Mouse (Mus musculus) liver, adult 2 months (tissue): ENCODE data around the gene Cbx8. TPM values are rescaled to one million over a fixed set of nuclear protein-coding genes. Genes with fewer than 3 reads are reported as not detected.
A peak's percentile ranks its signal among the peaks of the same experiment; 100 is the strongest.

ENCODE experiments used
- DNase-seq: peaks from one replicate; pipeline ENCODE4 v3.0.0-alpha.2; 2011; ENCODE audit warnings: low read depth, low spot score; ENCODE audit errors: extremely low read depth
- H3K27ac ChIP-seq: fragments of 200-500 bp; replicated peaks from 2 replicates; pipeline ENCODE4 v1.5.1; 2012; ENCODE audit warnings: low read depth, mild to moderate bottlenecking, control low read depth, inconsistent platforms, low read length; ENCODE audit not compliant: insufficient read depth
- H3K27me3 ChIP-seq: fragments of 200-500 bp; 2 replicates; pipeline ENCODE4 v1.6.1; 2012; ENCODE audit warnings: mild to moderate bottlenecking, moderate library complexity, low read length, inconsistent platforms; ENCODE audit not compliant: control insufficient read depth, insufficient read depth
- H3K36me3 ChIP-seq: fragments of 200-500 bp; 2 replicates; pipeline ENCODE4 v1.6.1; 2012; ENCODE audit warnings: low read length, inconsistent platforms; ENCODE audit not compliant: control insufficient read depth, insufficient read depth
- H3K4me1 ChIP-seq: fragments of 200-500 bp; 2 replicates; pipeline ENCODE4 v1.6.1; 2011; ENCODE audit warnings: low read length; ENCODE audit not compliant: control insufficient read depth, insufficient read depth
- H3K4me3 ChIP-seq: fragments of 200-500 bp; 2 replicates; pipeline ENCODE4 v1.5.1; 2011; ENCODE audit warnings: low read depth, mild to moderate bottlenecking, control low read depth, low read length, moderate library complexity; ENCODE audit not compliant: insufficient read depth
- H3K79me2 ChIP-seq: fragments of 200-500 bp; 2 replicates; pipeline ENCODE4 v1.6.1; 2012; ENCODE audit warnings: inconsistent platforms, mild to moderate bottlenecking, low read length, moderate library complexity; ENCODE audit not compliant: control insufficient read depth, insufficient read depth
- H3K9ac ChIP-seq: fragments of 200-500 bp; 2 replicates; pipeline ENCODE4 v1.6.1; 2012; ENCODE audit warnings: low read depth, mild to moderate bottlenecking, control low read depth, inconsistent platforms, low read length
- CTCF ChIP-seq: fragments of 200-500 bp; IDR thresholded peaks from 2 replicates; pipeline ENCODE4 v1.5.1; 2011; ENCODE audit warnings: low read depth, low read length, control low read depth
- POLR2A ChIP-seq: fragments of 200-500 bp; IDR thresholded peaks from 2 replicates; pipeline ENCODE4 v1.6.1; 2011; ENCODE audit warnings: low read length, control low read depth; ENCODE audit not compliant: insufficient read depth; ENCODE audit errors: extremely low read depth
- WGBS: fragments of 180-500 bp; shearing (Covaris S2); methylation state at CpG from one replicate; pipeline ENCODE4 v1.1.7; 2018; 5-methylcytosine and 5-hydroxymethylcytosine counted together
- polyA plus RNA-seq: library from polyadenylated mRNA; depleted of rRNA; stranded (reverse); fragments of >200 nt; gene quantifications from 2 replicates; pipeline ENCODE4 v1.2.3, GENCODE M21; 2012
- total RNA-seq: library from RNA; depleted of rRNA; stranded (reverse); fragments of >200 nt; gene quantifications from 2 replicates; pipeline ENCODE4 v1.2.3, GENCODE M21; 2014

Gene Cbx8
- total and polyA plus RNA-seq, 2 experiments = 1.7 to 5.1 TPM

GRCm38 (mm10) chr11:119007461-119008456 lies 33.0 kb downstream of the Cbx8 start:
- TF ChIP-seq CTCF (no peak), POLR2A (no peak)
- H3K4me3 ChIP-seq = peak overlapping the region; percentile 50; the same call in 1 of the 2 replicates
- no peak overlapping the region for H3K27ac ChIP-seq
- 0 out of 2 replicates have a peak overlapping the region, but pooled peaks have one; percentile 3 for H3K9ac ChIP-seq
- WGBS = 24% methylated on average over 21 of the region's 21 CpGs
- peak; percentile 29 for DNase-seq
- no peaks in the 10 kb centered on the region for H3K4me1 ChIP-seq
- no peaks in the 10 kb centered on the region for H3K79me2 ChIP-seq
- H3K27me3 ChIP-seq = no peaks in the 10 kb centered on the region
- no peaks in the 10 kb centered on the region for H3K36me3 ChIP-seq

- H3K27me3 ChIP-seq = no peaks in the 10 kb centered on the region
- DNase-seq = no peak
- no peaks in the 10 kb centered on the region for H3K79me2 ChIP-seq
- 69% methylated on average over 3 of the region's 3 CpGs for WGBS
- no peak overlapping the region for H3K4me3 ChIP-seq
- no peak for TF ChIP-seq CTCF
- TF ChIP-seq POLR2A = no peak
- H3K36me3 ChIP-seq = no peaks in the 10 kb centered on the region
- H3K9ac ChIP-seq = no peak overlapping the region
- H3K27ac ChIP-seq = no peak overlapping the region
- H3K4me1 ChIP-seq = no peaks in the 10 kb centered on the region
Measured at GRCm38 (mm10) chr11:119006462-119006861, 34.3 kb downstream of the Cbx8 start.

- Histone ChIP-seq H3K36me3 (no peaks in the 10 kb centered on the region), H3K9ac (no peak overlapping the region), H3K4me3 (no peak overlapping the region), H3K4me1 (no peaks in the 10 kb centered on the region), H3K27ac (no peak overlapping the region), H3K79me2 (no peaks in the 10 kb centered on the region), H3K27me3 (no peaks in the 10 kb centered on the region)
- whole genome bisulfite sequencing = 79% methylated on average over 10 of the region's 10 CpGs
- DNase-seq = no peak
- TF ChIP-seq CTCF (no peak), POLR2A (no peak)
Measured at GRCm38 (mm10) chr11:119005547-119006275, 35.1 kb downstream of the Cbx8 start.

GRCm38 (mm10) chr11:119001493-119002128 lies 39.2 kb downstream of the Cbx8 start:
- Histone ChIP-seq H3K36me3 (no peaks in the 10 kb centered on the region), H3K4me3 (no peak overlapping the region), H3K4me1 (no peaks in the 10 kb centered on the region), H3K79me2 (no peaks in the 10 kb centered on the region), H3K27me3 (peaks cover 8% of the 10 kb centered on the region), H3K27ac (no peak overlapping the region), H3K9ac (no peak overlapping the region)
- no peak for DNase-seq
- 40% methylated on average over 4 of the region's 4 CpGs for WGBS
- no peak for TF ChIP-seq CTCF
- no peak for TF ChIP-seq POLR2A

GRCm38 (mm10) chr11:119000877-119001276 lies 39.9 kb downstream of the Cbx8 start:
- 77% methylated on average over 2 of the region's 2 CpGs for WGBS
- no peak overlapping the region for H3K9ac ChIP-seq

More at GRCm38 (mm10) chr11:119000877-119001276, 39.9 kb downstream of the Cbx8 start:
- Histone ChIP-seq H3K79me2 (no peaks in the 10 kb centered on the region), H3K27ac (no peak overlapping the region), H3K4me3 (no peak overlapping the region), H3K4me1 (no peaks in the 10 kb centered on the region), H3K27me3 (peaks cover 8% of the 10 kb centered on the region), H3K36me3 (no peaks in the 10 kb centered on the region)
- TF ChIP-seq POLR2A = no peak
- no peak for DNase-seq
